Mouse (Mus musculus) limb, embryonic 15.5 days (tissue): ENCODE measurements around the gene Rpl6. TPM values are rescaled to one million over a fixed set of nuclear protein-coding genes. Genes with fewer than 3 reads are reported as not detected.

Source experiments
- ATAC-seq: fragments of 200-750 bp; cut with Nextera tagmentation; 2 replicates; pipeline ENCODE4 v1.8.0; 2017; ENCODE audit warnings: low read depth, moderate TSS enrichment; ENCODE audit not compliant: insufficient number of reproducible peaks, low FRiP score, low TSS enrichment
- H3K27ac ChIP-seq: fragments of 300-500 bp; sonication (generic); 2 replicates; pipeline ENCODE4 v1.5.1; 2015; ENCODE audit warnings: moderate library complexity, mild to moderate bottlenecking, inconsistent platforms
- H3K27me3 ChIP-seq: fragments of 300-500 bp; sonication (generic); 2 replicates; pipeline ENCODE4 v1.6.1; 2015; ENCODE audit warnings: inconsistent platforms
- H3K36me3 ChIP-seq: fragments of 300-500 bp; sonication (generic); 2 replicates; pipeline ENCODE4 v1.6.1; 2015; ENCODE audit warnings: inconsistent platforms
- H3K4me1 ChIP-seq: fragments of 300-500 bp; sonication (generic); 2 replicates; pipeline ENCODE4 v1.6.1; 2015; ENCODE audit warnings: inconsistent platforms
- H3K4me2 ChIP-seq: fragments of 300-500 bp; sonication (generic); 2 replicates; pipeline ENCODE4 v1.6.1; 2015; ENCODE audit warnings: mild to moderate bottlenecking, inconsistent platforms
- H3K4me3 ChIP-seq: fragments of 300-500 bp; sonication (generic); 2 replicates; pipeline ENCODE4 v1.5.1; 2015; ENCODE audit warnings: mild to moderate bottlenecking, inconsistent platforms
- H3K9ac ChIP-seq: fragments of 300-500 bp; sonication (generic); 2 replicates; pipeline ENCODE4 v1.6.1; 2015; ENCODE audit warnings: inconsistent platforms
- H3K9me3 ChIP-seq: fragments of 300-500 bp; sonication (generic); 2 replicates; pipeline ENCODE4 v1.6.1; 2016; ENCODE audit warnings: inconsistent platforms
- WGBS: fragments of 180-500 bp; shearing (Covaris S2); methylation state at CpG from one replicate; pipeline ENCODE4 v1.1.7; 2015; 5-methylcytosine and 5-hydroxymethylcytosine counted together
- polyA plus RNA-seq: library from polyadenylated mRNA; unstranded; fragments of >200 nt; fragmentation: Nextera tagmentation; extraction: Ambion mirVana; gene quantifications from 2 replicates; pipeline ENCODE4 v1.2.1, GENCODE M21; 2015

The Rpl6 gene
- polyA plus RNA-seq = 551 and 611 TPM in 2 replicates

DNA sequence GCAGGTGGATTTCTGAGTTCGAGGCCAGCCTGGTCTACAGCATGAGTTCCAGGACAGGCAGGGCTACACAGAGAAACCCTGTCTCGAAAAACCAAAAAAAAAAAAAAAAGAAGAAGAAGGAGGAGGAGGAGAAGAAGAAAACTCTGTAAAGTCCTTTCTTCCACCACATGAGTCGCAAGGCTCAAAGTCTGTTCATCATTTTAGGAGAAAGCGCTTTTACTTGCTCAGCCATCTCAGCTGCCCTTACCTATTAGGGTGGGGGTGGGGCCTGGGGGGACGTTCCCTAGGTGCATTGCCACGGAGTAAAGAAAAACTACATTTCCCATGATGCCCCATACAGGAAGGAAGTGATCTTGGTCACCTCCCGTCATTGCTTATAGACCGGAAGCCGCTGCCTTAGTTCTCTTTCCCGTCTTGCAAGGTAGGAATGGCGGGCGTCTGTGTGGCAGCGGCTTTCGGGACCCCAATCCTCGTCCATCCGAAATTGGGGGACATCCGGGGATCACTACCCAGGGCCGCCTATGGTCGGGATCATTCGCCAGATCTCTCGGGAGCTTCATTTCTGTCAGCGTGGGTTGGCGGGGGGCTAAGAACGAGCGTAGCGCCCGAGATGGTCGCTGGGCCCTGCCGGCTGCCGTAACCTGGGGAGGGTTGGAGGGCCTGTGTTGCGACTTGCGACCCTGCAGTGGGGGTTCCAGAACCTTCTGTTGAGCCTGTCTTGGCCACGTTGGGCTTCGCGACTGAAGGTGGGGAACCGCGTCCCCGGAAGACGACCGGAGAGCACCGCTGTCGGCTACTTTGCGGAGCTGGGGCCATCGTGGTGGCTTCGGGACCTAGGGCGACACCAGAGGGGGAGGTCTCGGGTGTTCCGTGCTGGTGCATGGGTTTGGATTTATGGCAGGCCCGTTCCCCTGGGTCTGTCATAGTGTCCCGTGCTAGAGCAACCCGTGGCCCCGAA lies at the start of gene Rpl6:
Gene Rpl6, plus strand, starts transcription at position 350 of the 958 bp plus-strand sequence.
- Histone ChIP-seq H3K4me3 (peak within 1 kb of the TSS; percentile 88), H3K9me3 (no peaks in the 10 kb centered on the region), H3K27me3 (no peaks in the 10 kb centered on the region), H3K27ac (peak within 1 kb of the TSS; percentile 83), H3K4me1 (peaks cover 23% of the 10 kb centered on the region), H3K4me2 (peak within 1 kb of the TSS; percentile 59), H3K36me3 (peaks cover 39% of the 10 kb centered on the region), H3K9ac (peak within 1 kb of the TSS; percentile 99)
- WGBS = 1% methylated on average over 52 of the region's 52 CpGs
- ATAC-seq = peak; percentile 85

DNA sequence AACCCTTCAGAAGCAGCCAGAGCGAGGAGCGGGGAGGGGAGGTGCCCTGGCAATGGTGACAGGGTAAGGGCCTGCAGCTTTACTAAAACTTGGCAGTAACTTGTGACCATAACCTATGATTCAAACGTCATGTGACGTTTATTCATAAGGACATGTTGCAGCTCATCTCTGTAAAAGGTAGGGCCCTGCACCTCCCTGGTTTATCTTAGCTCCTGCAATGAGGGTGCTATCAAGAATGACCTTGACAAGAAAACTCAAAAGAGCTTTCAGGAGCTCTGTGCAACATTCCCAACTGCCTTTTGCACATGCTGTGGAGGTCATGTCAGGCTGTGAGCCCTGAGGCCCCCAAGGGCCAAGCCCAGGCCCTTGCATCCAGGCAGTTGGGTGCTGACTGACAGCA lies 48.2 kb upstream of the Rpl6 start:
- Histone ChIP-seq H3K36me3 (peaks cover 91% of the 10 kb centered on the region), H3K9ac (no peak overlapping the region), H3K27ac (no peak overlapping the region), H3K4me3 (no peak overlapping the region), H3K27me3 (no peaks in the 10 kb centered on the region), H3K4me2 (no peak overlapping the region), H3K4me1 (no peaks in the 10 kb centered on the region), H3K9me3 (no peaks in the 10 kb centered on the region)
- WGBS = 82% methylated on average over 4 of the region's 4 CpGs
- no peak for ATAC-seq

DNA sequence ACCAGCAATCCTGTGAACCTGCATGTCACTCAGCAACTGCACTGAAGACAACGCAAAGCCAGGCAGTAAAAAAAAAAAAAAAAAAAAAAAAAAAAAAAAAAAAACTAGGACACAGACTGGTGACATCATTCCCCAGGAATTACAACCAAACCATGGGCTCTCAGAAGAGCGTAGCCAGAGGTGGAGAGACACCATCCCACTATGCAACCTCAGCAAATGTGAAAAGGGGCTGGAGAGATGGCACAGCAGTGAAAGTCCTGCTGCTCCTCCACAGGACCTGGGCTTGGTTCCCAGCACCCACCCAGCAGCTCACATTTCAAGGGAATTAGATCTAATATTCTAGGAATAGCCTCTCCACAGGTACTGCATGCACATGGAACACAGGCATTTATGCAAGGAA lies 47.3 kb upstream of the Rpl6 start:
- Histone ChIP-seq H3K9me3 (no peaks in the 10 kb centered on the region), H3K4me2 (no peak overlapping the region), H3K27me3 (no peaks in the 10 kb centered on the region), H3K36me3 (peaks cover 91% of the 10 kb centered on the region), H3K27ac (no peak overlapping the region), H3K4me3 (no peak overlapping the region), H3K4me1 (no peaks in the 10 kb centered on the region), H3K9ac (no peak overlapping the region)
- WGBS = 52% methylated on average over 2 of the region's 2 CpGs
- ATAC-seq = no peak

- Histone ChIP-seq H3K27me3 (no peaks in the 10 kb centered on the region), H3K4me3 (no peak overlapping the region), H3K4me1 (no peaks in the 10 kb centered on the region), H3K27ac (no peak overlapping the region), H3K9ac (no peak overlapping the region), H3K9me3 (no peaks in the 10 kb centered on the region), H3K36me3 (peaks cover 91% of the 10 kb centered on the region), H3K4me2 (no peak overlapping the region)
- 96% methylated on average over 5 of the region's 5 CpGs for WGBS
- no peak for ATAC-seq
Measured at GRCm38 (mm10) chr5:121157489-121157888, 46.8 kb upstream of the Rpl6 start.

GRCm38 (mm10) chr5:121158966-121159365 lies 45.3 kb upstream of the Rpl6 start:
- WGBS = 82% methylated on average over 7 of the region's 7 CpGs
- Histone ChIP-seq H3K4me2 (no peak overlapping the region), H3K27ac (no peak overlapping the region), H3K36me3 (peaks cover 92% of the 10 kb centered on the region), H3K4me3 (no peak overlapping the region), H3K9me3 (no peaks in the 10 kb centered on the region), H3K9ac (no peak overlapping the region), H3K27me3 (no peaks in the 10 kb centered on the region), H3K4me1 (no peaks in the 10 kb centered on the region)
- no peak for ATAC-seq

DNA sequence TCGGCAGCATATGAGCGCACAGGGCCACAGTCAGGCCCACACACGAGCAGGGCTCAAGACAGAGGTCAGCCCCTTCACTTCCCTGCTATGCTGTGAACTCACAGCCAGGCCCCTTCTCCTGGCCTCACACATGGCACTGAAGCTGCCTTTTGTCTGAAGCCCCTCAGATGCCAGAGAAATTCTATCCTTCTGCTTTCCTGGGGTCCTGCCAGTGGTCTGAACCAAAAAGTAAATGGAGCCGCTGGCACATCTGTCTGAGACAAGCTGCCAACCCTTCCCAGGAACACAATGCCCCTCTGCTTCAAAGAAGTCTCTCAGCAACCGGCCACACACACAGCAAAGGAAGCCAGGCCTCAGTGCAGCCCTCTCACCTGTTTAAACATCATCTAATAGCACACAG lies 42.0 kb upstream of the Rpl6 start:
- peaks cover 93% of the 10 kb centered on the region for H3K36me3 ChIP-seq
- H3K4me2 ChIP-seq = no peak overlapping the region
- H3K9ac ChIP-seq = no peak overlapping the region
- H3K27me3 ChIP-seq = no peaks in the 10 kb centered on the region
- ATAC-seq = no peak
- WGBS = 81% methylated on average over 5 of the region's 5 CpGs
- no peaks in the 10 kb centered on the region for H3K9me3 ChIP-seq
- no peak overlapping the region for H3K27ac ChIP-seq
- no peaks in the 10 kb centered on the region for H3K4me1 ChIP-seq
- no peak overlapping the region for H3K4me3 ChIP-seq

GRCm38 (mm10) chr5:121162923-121163322 lies 41.4 kb upstream of the Rpl6 start:
- peaks cover 87% of the 10 kb centered on the region for H3K36me3 ChIP-seq
- ATAC-seq = no peak
- WGBS = 87% methylated on average over 7 of the region's 7 CpGs
- no peaks in the 10 kb centered on the region for H3K9me3 ChIP-seq
- no peak overlapping the region for H3K4me2 ChIP-seq
- H3K27me3 ChIP-seq = no peaks in the 10 kb centered on the region
- H3K9ac ChIP-seq = no peak overlapping the region
- no peak overlapping the region for H3K4me3 ChIP-seq
- H3K27ac ChIP-seq = no peak overlapping the region
- H3K4me1 ChIP-seq = no peaks in the 10 kb centered on the region

DNA sequence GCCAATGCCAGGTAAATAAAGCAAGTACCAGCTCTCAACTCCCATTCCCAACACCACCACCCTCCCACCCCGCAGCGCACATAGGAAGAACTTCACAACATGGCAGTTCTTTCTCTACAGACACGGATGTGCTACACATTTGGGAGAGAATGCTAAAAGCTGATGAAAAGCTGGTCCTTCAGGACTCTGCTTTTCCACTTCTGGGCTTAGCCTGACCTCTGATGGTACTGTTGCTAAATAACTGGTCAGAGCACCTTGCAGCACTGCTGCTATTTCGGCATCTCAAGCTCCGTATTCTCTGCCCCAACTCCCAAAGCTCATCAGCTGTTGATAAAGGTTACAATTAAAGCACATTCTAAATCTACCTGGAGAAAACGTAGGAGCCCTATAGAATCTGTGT lies 37.4 kb upstream of the Rpl6 start:
- Histone ChIP-seq H3K36me3 (peaks cover 69% of the 10 kb centered on the region), H3K27ac (no peak overlapping the region), H3K4me3 (no peak overlapping the region), H3K4me1 (no peaks in the 10 kb centered on the region), H3K9ac (no peak overlapping the region), H3K27me3 (no peaks in the 10 kb centered on the region), H3K9me3 (no peaks in the 10 kb centered on the region), H3K4me2 (no peak overlapping the region)
- ATAC-seq = no peak
- 93% methylated on average over 6 of the region's 6 CpGs for whole genome bisulfite sequencing

DNA sequence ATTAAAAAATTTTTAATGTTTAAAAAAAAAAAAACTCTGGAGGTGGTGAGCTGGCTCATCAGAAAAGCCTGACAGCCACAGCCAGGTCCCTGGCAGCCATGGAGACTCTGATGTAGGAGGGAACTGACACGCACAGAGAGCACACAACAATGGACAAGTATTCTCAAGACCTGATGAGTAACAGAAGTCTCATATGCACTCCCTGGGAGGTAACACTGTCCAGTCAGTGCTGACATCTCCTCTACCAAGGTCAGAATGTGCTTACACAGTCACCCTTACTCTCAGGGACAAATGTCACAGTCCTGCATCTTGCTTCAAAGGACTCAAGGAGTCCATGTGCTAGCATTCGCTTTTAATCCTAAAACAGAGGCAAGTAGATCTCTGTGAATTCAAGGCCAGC lies 34.7 kb upstream of the Rpl6 start:
- H3K9me3 ChIP-seq = no peaks in the 10 kb centered on the region
- H3K36me3 ChIP-seq = peaks cover 50% of the 10 kb centered on the region
- 88% methylated on average over 2 of the region's 2 CpGs for WGBS
- H3K4me2 ChIP-seq = no peak overlapping the region
- no peak overlapping the region for H3K4me3 ChIP-seq
- no peaks in the 10 kb centered on the region for H3K4me1 ChIP-seq
- no peak for ATAC-seq
- no peaks in the 10 kb centered on the region for H3K27me3 ChIP-seq
- H3K27ac ChIP-seq = no peak overlapping the region
- H3K9ac ChIP-seq = no peak overlapping the region

GRCm38 (mm10) chr5:121172835-121173234 lies 31.4 kb upstream of the Rpl6 start:
- Histone ChIP-seq H3K4me1 (no peaks in the 10 kb centered on the region), H3K4me2 (no peak overlapping the region), H3K4me3 (no peak overlapping the region), H3K27me3 (no peaks in the 10 kb centered on the region), H3K36me3 (peaks cover 27% of the 10 kb centered on the region), H3K9me3 (no peaks in the 10 kb centered on the region), H3K9ac (0 out of 2 replicates have a peak overlapping the region, but pooled peaks have one; percentile 20), H3K27ac (no peak overlapping the region)
- no peak for ATAC-seq
- 84% methylated on average over 4 of the region's 4 CpGs for WGBS

- H3K4me1 ChIP-seq = no peaks in the 10 kb centered on the region
- peaks cover 4% of the 10 kb centered on the region; the same call in 1 of the 2 replicates for H3K36me3 ChIP-seq
- no peak overlapping the region for H3K9ac ChIP-seq
- WGBS = 78% methylated on average over 9 of the region's 9 CpGs
- no peak overlapping the region for H3K27ac ChIP-seq
- no peak overlapping the region for H3K4me2 ChIP-seq
- no peaks in the 10 kb centered on the region for H3K9me3 ChIP-seq
- no peaks in the 10 kb centered on the region for H3K27me3 ChIP-seq
- no peak for ATAC-seq
- H3K4me3 ChIP-seq = no peak overlapping the region
Measured at GRCm38 (mm10) chr5:121179077-121179857, 25.0 kb upstream of the Rpl6 start.

DNA sequence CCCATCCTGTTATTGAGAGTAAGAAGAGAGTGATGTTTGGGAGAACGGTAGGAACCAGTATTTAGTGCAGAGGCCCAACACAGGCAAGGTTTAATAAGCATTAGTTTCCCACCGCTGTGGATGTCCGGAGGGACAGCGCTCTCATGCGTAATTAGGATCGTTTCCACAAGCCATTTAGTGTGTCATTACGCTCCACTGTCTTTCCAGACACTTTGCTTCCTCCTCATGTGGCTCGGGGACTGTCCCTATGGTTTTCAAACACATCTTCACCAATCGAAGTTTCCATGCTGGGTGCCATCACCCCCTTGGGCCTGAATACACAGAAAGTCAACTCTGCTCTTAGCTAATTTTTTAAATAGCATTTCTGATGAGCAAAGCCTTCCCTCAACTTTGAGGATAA lies 21.0 kb upstream of the Rpl6 start:
- Histone ChIP-seq H3K4me3 (no peak overlapping the region), H3K4me1 (peaks cover 18% of the 10 kb centered on the region; the same call in 1 of the 2 replicates), H3K27ac (no peak overlapping the region), H3K27me3 (no peaks in the 10 kb centered on the region), H3K4me2 (no peak overlapping the region), H3K9me3 (no peaks in the 10 kb centered on the region), H3K9ac (no peak overlapping the region), H3K36me3 (no peaks in the 10 kb centered on the region)
- 59% methylated on average over 9 of the region's 9 CpGs for WGBS
- no peak for ATAC-seq
